Comparison of ENCODE assay signal across 8 mouse cellular contexts in genomic region chr2:162660941-162661386, GRCm38 (mm10). TPM values are rescaled to one million over a fixed set of nuclear protein-coding genes. Genes with fewer than 3 reads are reported as not detected.
DNase-seq lines count a peak whose midpoint lies in the region; ATAC-seq and TF ChIP-seq lines count a peak whose summit lies in the region.

Ptprt (minus strand) TSS chr2:162661147.

- no peak for TF ChIP-seq POLR2A in ES-Bruce4 (IDR thresholded peaks at IDR 0.05; ENCODE audit: insufficient read depth, low read length)

- peak within 1 kb of the TSS; percentile 80 for H3K4me3 ChIP-seq in ES-Bruce4 (ENCODE audit: low read depth, low read length)
- H3K4me3 ChIP-seq in embryonic facial prominence, embryonic 14.5 days (ENCODE audit: low read depth, low read length): peak within 1 kb of the TSS; percentile 54
- H3K4me3 ChIP-seq in intestine, postnatal 0 days (ENCODE audit: low read depth, low read length): peak within 1 kb of the TSS; percentile 43
- H3K4me3 ChIP-seq in liver, postnatal 0 days (ENCODE audit: low read depth, low read length): peak within 1 kb of the TSS; percentile 29
- H3K4me3 ChIP-seq in stomach, embryonic 16.5 days (replicated peaks; ENCODE audit: low read length): peak within 1 kb of the TSS; percentile 40

- H3K27ac ChIP-seq in ES-Bruce4 (ENCODE audit: insufficient read depth, low read length): no peak within 1 kb of the TSS
- H3K27ac ChIP-seq in embryonic facial prominence, embryonic 14.5 days (replicated peaks; ENCODE audit: low read depth, low read length): no peak within 1 kb of the TSS
- no peak within 1 kb of the TSS for H3K27ac ChIP-seq in intestine, postnatal 0 days (ENCODE audit: low read depth, low read length)
- no peak within 1 kb of the TSS for H3K27ac ChIP-seq in liver, postnatal 0 days (ENCODE audit: low read depth)
- H3K27ac ChIP-seq in stomach, embryonic 16.5 days (ENCODE audit: low read length): no peak within 1 kb of the TSS

- TF ChIP-seq CTCF in ES-Bruce4 (IDR thresholded peaks at IDR 0.05; ENCODE audit: low read depth, low read length): no peak
- no peak for TF ChIP-seq CTCF in intestine, postnatal 0 days (IDR thresholded peaks at IDR 0.05; ENCODE audit: low read depth)
- TF ChIP-seq CTCF in liver, postnatal 0 days (IDR thresholded peaks at IDR 0.05; ENCODE audit: low read depth): no peak

- H3K9ac ChIP-seq in ES-Bruce4 (ENCODE audit: low read depth, poor library complexity, severe bottlenecking): peak within 1 kb of the TSS; percentile 84
- peak within 1 kb of the TSS; percentile 37 for H3K9ac ChIP-seq in embryonic facial prominence, embryonic 14.5 days (ENCODE audit: low read depth, low read length)
- H3K9ac ChIP-seq in intestine, postnatal 0 days (ENCODE audit: low read depth, low read length): no peak within 1 kb of the TSS
- no peak within 1 kb of the TSS for H3K9ac ChIP-seq in liver, postnatal 0 days (replicated peaks)
- H3K9ac ChIP-seq in stomach, embryonic 16.5 days (ENCODE audit: low read length): peak within 1 kb of the TSS; percentile 44

- no peaks in the 10 kb centered on the region for H3K4me1 ChIP-seq in ES-Bruce4 (ENCODE audit: control insufficient read depth, insufficient read depth, low read length)
- peaks cover 9% of the 10 kb centered on the region; the same call in 1 of the 2 replicates for H3K4me1 ChIP-seq in embryonic facial prominence, embryonic 14.5 days (ENCODE audit: control insufficient read depth, insufficient read depth, low read length)
- no peaks in the 10 kb centered on the region for H3K4me1 ChIP-seq in intestine, postnatal 0 days (replicated peaks; ENCODE audit: control insufficient read depth, insufficient read depth, low read length)
- H3K4me1 ChIP-seq in liver, postnatal 0 days (ENCODE audit: insufficient read depth): no peaks in the 10 kb centered on the region
- H3K4me1 ChIP-seq in stomach, embryonic 16.5 days (ENCODE audit: control insufficient read depth, insufficient read depth, low read length): peaks cover 10% of the 10 kb centered on the region

- H3K9me3 ChIP-seq in ES-Bruce4 (replicated peaks; ENCODE audit: control insufficient read depth, insufficient read depth, low read length, poor library complexity, severe bottlenecking): no peaks in the 10 kb centered on the region
- H3K9me3 ChIP-seq in embryonic facial prominence, embryonic 14.5 days (ENCODE audit: control insufficient read depth, low read length): no peaks in the 10 kb centered on the region
- no peaks in the 10 kb centered on the region for H3K9me3 ChIP-seq in intestine, postnatal 0 days (ENCODE audit: control insufficient read depth)
- no peaks in the 10 kb centered on the region for H3K9me3 ChIP-seq in liver, postnatal 0 days (ENCODE audit: low read length)
- H3K9me3 ChIP-seq in stomach, embryonic 16.5 days (replicated peaks; ENCODE audit: control insufficient read depth, low read length): no peaks in the 10 kb centered on the region

- TF ChIP-seq EP300 in ES-Bruce4 (IDR thresholded peaks at IDR 0.05; ENCODE audit: insufficient read depth, low read depth, low read length): no peak
- no peak for TF ChIP-seq EP300 in liver, postnatal 0 days (IDR thresholded peaks at IDR 0.05; ENCODE audit: low read depth)

- H3K36me3 ChIP-seq in ES-Bruce4 (ENCODE audit: control insufficient read depth, insufficient read depth, low read length, poor library complexity, severe bottlenecking): no peaks in the 10 kb centered on the region
- H3K36me3 ChIP-seq in embryonic facial prominence, embryonic 14.5 days (ENCODE audit: control insufficient read depth, insufficient read depth, low read length): no peaks in the 10 kb centered on the region
- no peaks in the 10 kb centered on the region for H3K36me3 ChIP-seq in intestine, postnatal 0 days (ENCODE audit: control insufficient read depth, insufficient read depth)
- no peaks in the 10 kb centered on the region for H3K36me3 ChIP-seq in liver, postnatal 0 days (replicated peaks; ENCODE audit: insufficient read depth, low read length)
- H3K36me3 ChIP-seq in stomach, embryonic 16.5 days (ENCODE audit: control insufficient read depth, insufficient read depth, low read length): no peaks in the 10 kb centered on the region

- WGBS in embryonic facial prominence, embryonic 14.5 days: 0% methylated on average over 15 of the region's 73 CpGs
- WGBS in intestine, postnatal 0 days: 1% methylated on average over 49 of the region's 73 CpGs
- WGBS in liver, postnatal 0 days (ENCODE audit: insufficient replicate concordance): 2% methylated on average over 26 of the region's 73 CpGs
- WGBS in stomach, embryonic 16.5 days: under 1% methylated on average over 52 of the region's 73 CpGs

- peak; percentile 21 for DNase-seq in embryo, embryonic 10 days (ENCODE audit: low spot score)
- DNase-seq in embryo, embryonic 10.5 days (ENCODE audit: low spot score): no peak
- DNase-seq in embryonic facial prominence, embryonic 14.5 days (ENCODE audit: low spot score): no peak
- DNase-seq in liver, postnatal 0 days: no peak

- peaks cover 18% of the 10 kb centered on the region for H3K27me3 ChIP-seq in ES-Bruce4 (ENCODE audit: control insufficient read depth, insufficient read depth, low read length, poor library complexity, severe bottlenecking)
- H3K27me3 ChIP-seq in embryonic facial prominence, embryonic 14.5 days (replicated peaks; ENCODE audit: control insufficient read depth, insufficient read depth, low read length): peaks cover 69% of the 10 kb centered on the region
- H3K27me3 ChIP-seq in intestine, postnatal 0 days (replicated peaks; ENCODE audit: control insufficient read depth, insufficient read depth, low read length): peaks cover 43% of the 10 kb centered on the region
- H3K27me3 ChIP-seq in liver, postnatal 0 days (ENCODE audit: insufficient read depth, low read length): peaks cover 31% of the 10 kb centered on the region
- peaks cover 48% of the 10 kb centered on the region for H3K27me3 ChIP-seq in stomach, embryonic 16.5 days (ENCODE audit: control insufficient read depth, insufficient read depth, low read length)

- ATAC-seq in embryonic facial prominence, embryonic 14.5 days (ENCODE audit: low read depth): 0 out of 2 replicates have a peak, but pooled peaks have one; percentile 35
- no peak for ATAC-seq in intestine, postnatal 0 days
- no peak for ATAC-seq in liver, postnatal 0 days
- ATAC-seq in stomach, embryonic 16.5 days (ENCODE audit: insufficient read depth, low FRiP score): peak; percentile 31; the same call in 1 of the 2 replicates
- no peak for ATAC-seq in megakaryocyte, adult 5-6 weeks (ENCODE audit: poor library complexity, severe bottlenecking)

- peak within 1 kb of the TSS; percentile 82 for H3K4me2 ChIP-seq in embryonic facial prominence, embryonic 14.5 days (ENCODE audit: low read depth, low read length)
- H3K4me2 ChIP-seq in intestine, postnatal 0 days (replicated peaks; ENCODE audit: low read depth): peak within 1 kb of the TSS; percentile 77
- peak within 1 kb of the TSS; percentile 50 for H3K4me2 ChIP-seq in liver, postnatal 0 days (ENCODE audit: low read depth, low read length)
- H3K4me2 ChIP-seq in stomach, embryonic 16.5 days (ENCODE audit: low read depth, low read length): peak within 1 kb of the TSS; percentile 70

RNA-seq across cellular contexts. Expression of gene Ptprt, which starts in this region (rescaled TPM):
- polyA plus RNA-seq in ES-Bruce4 (2011; ENCODE audit: insufficient read depth, insufficient read length, low read depth, missing spikeins): 4.3 and 5.1 TPM in 2 replicates
- 1.3 and 3.0 TPM in 2 replicates for polyA plus RNA-seq in embryonic facial prominence, embryonic 14.5 days (2014; fragmentation: Nextera tagmentation; extraction: Ambion mirVana)
- polyA plus RNA-seq in intestine, postnatal 0 days (2015; fragmentation: Nextera tagmentation; extraction: Ambion mirVana): 0.50 and 0.59 TPM in 2 replicates
- polyA plus RNA-seq in liver, postnatal 0 days (2015; fragmentation: Nextera tagmentation; extraction: Ambion mirVana): 0.33 and 0.79 TPM in 2 replicates
- polyA plus RNA-seq in stomach, embryonic 16.5 days (2015; fragmentation: Nextera tagmentation; extraction: Ambion mirVana): 0.24 and 0.26 TPM in 2 replicates
- total RNA-seq in megakaryocyte, adult 5-6 weeks (2015): 0.07 TPM in 1 of 2 replicates, not detected in the other
- not detected in 2 replicates for total RNA-seq in megakaryocyte, adult 5-6 weeks (2017)

Comparison
In these comparisons a context has a peak if more than half of its experiments do, and no peak if none do; other contexts are left out.
1. Peak in ATAC-seq, H3K4me3 ChIP-seq, H3K9ac ChIP-seq and H3K4me2 ChIP-seq in stomach, embryonic 16.5 days; RNA of the gene not detected or under 1 TPM.
2. H3K4me3 ChIP-seq: peak in every context shown above with its lines; median percentile 80 in ES-Bruce4; 54 in embryonic facial prominence, embryonic 14.5 days; 43 in intestine, postnatal 0 days; 40 in stomach, embryonic 16.5 days; 29 in liver, postnatal 0 days.
3. H3K9ac ChIP-seq: peak in ES-Bruce4 (single experiment) and embryonic facial prominence, embryonic 14.5 days (single experiment); none in intestine, postnatal 0 days (single experiment) and liver, postnatal 0 days (single experiment).
4. Peak in every context shown above with its lines, with median percentiles within 50 percentile points of each other: H3K4me2 ChIP-seq.